Mouse (Mus musculus) cortical plate, adult 2 months (tissue): ENCODE data around the gene Akt1s1.

Experiments used
- CTCF ChIP-seq: fragments of 200-500 bp; IDR thresholded peaks from 2 replicates; pipeline ENCODE4 v1.5.1; 2011; ENCODE audit warnings: mild to moderate bottlenecking, control low read depth, low read length; ENCODE audit not compliant: insufficient read depth; ENCODE audit errors: extremely low read depth
- POLR2A ChIP-seq: fragments of 200-500 bp; IDR thresholded peaks from 2 replicates; pipeline ENCODE4 v1.6.1; 2011; ENCODE audit warnings: mild to moderate bottlenecking, low read length, control low read depth; ENCODE audit not compliant: insufficient read depth; ENCODE audit errors: extremely low read depth

DNA sequence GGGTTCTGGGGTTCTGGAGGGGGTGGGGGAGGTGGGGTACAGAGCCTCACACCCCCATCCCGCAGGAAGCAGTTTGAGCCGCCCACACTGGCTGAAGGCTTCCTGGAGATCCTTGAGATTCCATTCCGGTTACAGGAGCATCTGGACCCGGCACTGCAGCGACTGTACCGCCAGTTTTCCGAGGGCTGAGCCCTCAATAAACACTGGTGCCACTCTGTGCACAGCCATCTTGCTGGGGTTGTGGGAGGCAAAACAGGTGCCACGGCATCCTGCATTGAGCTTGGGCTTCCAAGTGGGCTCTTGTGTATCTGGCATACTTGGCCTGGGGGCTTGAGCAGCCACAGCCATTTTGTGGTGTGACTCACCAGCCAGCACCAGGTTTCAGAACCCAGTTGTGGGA lies 13.6 kb downstream of the Akt1s1 start:
- no peak for TF ChIP-seq POLR2A
- no peak for TF ChIP-seq CTCF
